Mouse (Mus musculus): ENCODE results near the gene Celsr1. TPM values are rescaled to one million over a fixed set of nuclear protein-coding genes. Genes with fewer than 3 reads are reported as not detected.

The Celsr1 gene
- polyA plus RNA-seq, 1 experiment from 2014 or later: 0.25 TPM

GRCm38 (mm10) chr15:85928161-85928560 is 105.4 kb downstream of the Celsr1 start:
- no peak overlapping the region for H3K9ac ChIP-seq
- no peaks in the 10 kb centered on the region for H3K36me3 ChIP-seq
- no peak overlapping the region for H3K4me3 ChIP-seq
- no peaks in the 10 kb centered on the region for H3K4me1 ChIP-seq
- H3K4me2 ChIP-seq: no peak overlapping the region
- peaks cover 6% of the 10 kb centered on the region; the same call in 1 of the 2 replicates for H3K27me3 ChIP-seq (replicated peaks)
- no peak for ATAC-seq
- WGBS (ENCODE audit: insufficient replicate concordance): 67% methylated on average over 12 of the region's 12 CpGs
- no peak overlapping the region for H3K27ac ChIP-seq
- no peaks in the 10 kb centered on the region for H3K9me3 ChIP-seq (replicated peaks)

- WGBS (ENCODE audit: insufficient replicate concordance): 74% methylated on average over 11 of the region's 11 CpGs
Measured at GRCm38 (mm10) chr15:85921855-85922254, 111.7 kb downstream of the Celsr1 start.

GRCm38 (mm10) chr15:85919892-85920248 is 113.7 kb downstream of the Celsr1 start:
- no peaks in the 10 kb centered on the region for H3K9me3 ChIP-seq (replicated peaks)
- H3K4me3 ChIP-seq: no peak overlapping the region
- WGBS (ENCODE audit: insufficient replicate concordance): 68% methylated on average over 8 of the region's 8 CpGs
- no peak overlapping the region for H3K9ac ChIP-seq
- no peak overlapping the region for H3K27ac ChIP-seq
- no peak for ATAC-seq
- no peak overlapping the region for H3K4me2 ChIP-seq
- no peaks in the 10 kb centered on the region for H3K4me1 ChIP-seq
- H3K27me3 ChIP-seq (replicated peaks): 0 out of 2 replicates have a peak, but pooled peaks cover 2% of the 10 kb centered on the region
- no peaks in the 10 kb centered on the region for H3K36me3 ChIP-seq

More at GRCm38 (mm10) chr15:85921855-85922254, 111.7 kb downstream of the Celsr1 start:
- H3K4me3 ChIP-seq: no peak overlapping the region
- no peaks in the 10 kb centered on the region for H3K36me3 ChIP-seq
- no peaks in the 10 kb centered on the region for H3K4me1 ChIP-seq
- H3K9ac ChIP-seq: no peak overlapping the region
- no peaks in the 10 kb centered on the region for H3K9me3 ChIP-seq (replicated peaks)
- ATAC-seq: no peak
- no peak overlapping the region for H3K4me2 ChIP-seq
- H3K27ac ChIP-seq: no peak overlapping the region
- H3K27me3 ChIP-seq (replicated peaks): peaks cover 2% of the 10 kb centered on the region; the same call in 1 of the 2 replicates

GRCm38 (mm10) chr15:85919191-85919891 is 114.2 kb downstream of the Celsr1 start:
- Histone ChIP-seq H3K36me3 (no peaks in the 10 kb centered on the region), H3K4me3 (no peak overlapping the region), H3K4me2 (no peak overlapping the region), H3K27ac (no peak overlapping the region), H3K4me1 (no peaks in the 10 kb centered on the region), H3K9me3 (replicated peaks) (no peaks in the 10 kb centered on the region), H3K27me3 (replicated peaks) (0 out of 2 replicates have a peak, but pooled peaks cover 2% of the 10 kb centered on the region), H3K9ac (no peak overlapping the region)
- ATAC-seq: no peak
- WGBS (ENCODE audit: insufficient replicate concordance): 50% methylated on average over 8 of the region's 8 CpGs

- H3K27me3 ChIP-seq (replicated peaks): peaks cover 6% of the 10 kb centered on the region
- H3K27ac ChIP-seq: no peak overlapping the region
- no peaks in the 10 kb centered on the region for H3K36me3 ChIP-seq
- H3K4me2 ChIP-seq: no peak overlapping the region
- H3K9me3 ChIP-seq (replicated peaks): no peaks in the 10 kb centered on the region
- ATAC-seq: no peak
- 22% methylated on average over 2 of the region's 2 CpGs for WGBS (ENCODE audit: insufficient replicate concordance)
- no peak overlapping the region for H3K9ac ChIP-seq
- H3K4me3 ChIP-seq: no peak overlapping the region
- peaks cover 5% of the 10 kb centered on the region; the same call in 1 of the 2 replicates for H3K4me1 ChIP-seq
Measured at GRCm38 (mm10) chr15:85913605-85914004, 120.0 kb downstream of the Celsr1 start.

- peaks cover 11% of the 10 kb centered on the region for H3K27me3 ChIP-seq (replicated peaks)
- no peak overlapping the region for H3K4me3 ChIP-seq
- H3K27ac ChIP-seq: no peak overlapping the region
- no peak for ATAC-seq
- H3K36me3 ChIP-seq: no peaks in the 10 kb centered on the region
- H3K9ac ChIP-seq: no peak overlapping the region
- 58% methylated on average over 10 of the region's 10 CpGs for WGBS (ENCODE audit: insufficient replicate concordance)
- H3K4me1 ChIP-seq: peaks cover 7% of the 10 kb centered on the region; the same call in 1 of the 2 replicates
- no peaks in the 10 kb centered on the region for H3K9me3 ChIP-seq (replicated peaks)
- no peak overlapping the region for H3K4me2 ChIP-seq
Measured at GRCm38 (mm10) chr15:85909931-85910330, 123.6 kb downstream of the Celsr1 start.

- ATAC-seq: no peak; the same call in 1 of the 2 replicates
- H3K4me3 ChIP-seq: no peak overlapping the region
- H3K27ac ChIP-seq: no peak overlapping the region
- H3K4me1 ChIP-seq: peaks cover 7% of the 10 kb centered on the region; the same call in 1 of the 2 replicates
- no peaks in the 10 kb centered on the region for H3K36me3 ChIP-seq
- WGBS (ENCODE audit: insufficient replicate concordance): 70% methylated on average over 3 of the region's 3 CpGs
- H3K9me3 ChIP-seq (replicated peaks): no peaks in the 10 kb centered on the region
- H3K9ac ChIP-seq: no peak overlapping the region
- H3K27me3 ChIP-seq (replicated peaks): peaks cover 11% of the 10 kb centered on the region
- no peak overlapping the region for H3K4me2 ChIP-seq
Measured at GRCm38 (mm10) chr15:85909492-85909829, 124.1 kb downstream of the Celsr1 start.

GRCm38 (mm10) chr15:85908660-85909491 is 124.7 kb downstream of the Celsr1 start:
- H3K9ac ChIP-seq: no peak overlapping the region
- ATAC-seq: no peak; the same call in 1 of the 2 replicates
- peaks cover 11% of the 10 kb centered on the region for H3K27me3 ChIP-seq (replicated peaks)
- H3K9me3 ChIP-seq (replicated peaks): no peaks in the 10 kb centered on the region
- no peak overlapping the region for H3K4me3 ChIP-seq
- no peak overlapping the region for H3K4me2 ChIP-seq
- no peak overlapping the region for H3K27ac ChIP-seq
- peaks cover 7% of the 10 kb centered on the region; the same call in 1 of the 2 replicates for H3K4me1 ChIP-seq
- WGBS (ENCODE audit: insufficient replicate concordance): 59% methylated on average over 7 of the region's 7 CpGs
- no peaks in the 10 kb centered on the region for H3K36me3 ChIP-seq

GRCm38 (mm10) chr15:85903826-85904225 is 129.8 kb downstream of the Celsr1 start:
- no peak overlapping the region for H3K27ac ChIP-seq
- no peaks in the 10 kb centered on the region for H3K9me3 ChIP-seq (replicated peaks)
- peaks cover 13% of the 10 kb centered on the region; the same call in 1 of the 2 replicates for H3K27me3 ChIP-seq (replicated peaks)
- H3K4me1 ChIP-seq: peaks cover 14% of the 10 kb centered on the region; the same call in 1 of the 2 replicates
- no peak overlapping the region for H3K9ac ChIP-seq
- no peak for ATAC-seq
- no peak overlapping the region for H3K4me3 ChIP-seq
- no peak overlapping the region for H3K4me2 ChIP-seq
- 47% methylated on average over 8 of the region's 8 CpGs for WGBS (ENCODE audit: insufficient replicate concordance)
- no peaks in the 10 kb centered on the region for H3K36me3 ChIP-seq

GRCm38 (mm10) chr15:85902505-85902904 is 131.1 kb downstream of the Celsr1 start:
- H3K4me3 ChIP-seq: no peak overlapping the region
- H3K4me1 ChIP-seq: peaks cover 10% of the 10 kb centered on the region; the same call in 1 of the 2 replicates
- H3K9me3 ChIP-seq (replicated peaks): no peaks in the 10 kb centered on the region
- H3K27me3 ChIP-seq (replicated peaks): peaks cover 11% of the 10 kb centered on the region; the same call in 1 of the 2 replicates
- whole genome bisulfite sequencing (ENCODE audit: insufficient replicate concordance): 40% methylated on average over 10 of the region's 10 CpGs
- no peak overlapping the region for H3K9ac ChIP-seq
- H3K27ac ChIP-seq: no peak overlapping the region
- H3K36me3 ChIP-seq: peaks cover 8% of the 10 kb centered on the region
- ATAC-seq: no peak
- H3K4me2 ChIP-seq: no peak overlapping the region

- peaks cover 10% of the 10 kb centered on the region; the same call in 1 of the 2 replicates for H3K4me1 ChIP-seq
- no peaks in the 10 kb centered on the region for H3K9me3 ChIP-seq (replicated peaks)
- H3K9ac ChIP-seq: no peak overlapping the region
- H3K4me3 ChIP-seq: no peak overlapping the region
- H3K27me3 ChIP-seq (replicated peaks): peaks cover 8% of the 10 kb centered on the region; the same call in 1 of the 2 replicates
- no peak overlapping the region for H3K27ac ChIP-seq
- ATAC-seq: no peak
- H3K36me3 ChIP-seq: peaks cover 24% of the 10 kb centered on the region
- no peak overlapping the region for H3K4me2 ChIP-seq
- WGBS (ENCODE audit: insufficient replicate concordance): 70% methylated on average over 12 of the region's 12 CpGs
Measured at GRCm38 (mm10) chr15:85900801-85901200, 132.8 kb downstream of the Celsr1 start.

- no peak overlapping the region for H3K9ac ChIP-seq
- no peak overlapping the region for H3K4me2 ChIP-seq
- H3K27me3 ChIP-seq (replicated peaks): peaks cover 8% of the 10 kb centered on the region; the same call in 1 of the 2 replicates
- H3K27ac ChIP-seq: no peak overlapping the region
- WGBS (ENCODE audit: insufficient replicate concordance): 82% methylated on average over 8 of the region's 8 CpGs
- ATAC-seq: no peak
- H3K36me3 ChIP-seq: peaks cover 29% of the 10 kb centered on the region
- H3K9me3 ChIP-seq (replicated peaks): no peaks in the 10 kb centered on the region
- peaks cover 10% of the 10 kb centered on the region; the same call in 1 of the 2 replicates for H3K4me1 ChIP-seq
- H3K4me3 ChIP-seq: no peak overlapping the region
Measured at GRCm38 (mm10) chr15:85900318-85900717, 133.3 kb downstream of the Celsr1 start.

Data from liver, embryonic 12.5 days (tissue).